Mouse (Mus musculus): ENCODE results near the gene Bcas2. TPM values are rescaled to one million over a fixed set of nuclear protein-coding genes. Genes with fewer than 3 reads are reported as not detected.
"Not testable (repeated sequence)": the region's sequence is repeated elsewhere in the genome, so short reads cannot be mapped to it uniquely, and the experiment has no call there.

The Bcas2 gene
- polyA plus RNA-seq, 1 experiment from 2014 or later: 261 TPM

DNA sequence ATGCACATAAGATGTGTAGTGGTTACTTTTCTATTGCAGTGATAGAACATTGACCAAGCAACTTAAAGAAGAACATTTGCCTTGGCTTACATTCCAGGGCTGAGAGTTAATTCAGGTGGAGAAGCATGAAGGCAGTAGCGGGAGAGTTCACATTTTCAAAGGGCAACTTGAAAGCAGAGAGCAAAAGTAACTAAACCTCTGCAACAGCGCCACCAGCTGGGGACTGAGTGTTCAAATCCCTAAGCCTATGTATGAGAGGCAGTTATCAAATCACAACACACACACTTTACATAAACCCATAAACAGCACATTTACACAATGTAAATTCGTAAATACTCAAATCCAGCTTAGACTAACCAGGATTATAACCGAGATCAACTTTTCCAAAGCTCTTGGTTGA lies 1.7 kb upstream of the Bcas2 start:
- Histone ChIP-seq H3K27me3 (no peaks in the 10 kb centered on the region), H3K4me3 (replicated peaks) (no peak overlapping the region), H3K36me3 (peaks cover 15% of the 10 kb centered on the region), H3K9ac (replicated peaks) (no peak overlapping the region), H3K4me1 (replicated peaks) (peaks cover 11% of the 10 kb centered on the region), H3K9me3 (no peaks in the 10 kb centered on the region), H3K4me2 (no peak overlapping the region), H3K27ac (no peak overlapping the region)
- ATAC-seq (ENCODE audit: insufficient number of reproducible peaks, insufficient read depth, low FRiP score, low TSS enrichment, low read depth): no peak
- 18% methylated on average over 4 of the region's 4 CpGs for WGBS

DNA sequence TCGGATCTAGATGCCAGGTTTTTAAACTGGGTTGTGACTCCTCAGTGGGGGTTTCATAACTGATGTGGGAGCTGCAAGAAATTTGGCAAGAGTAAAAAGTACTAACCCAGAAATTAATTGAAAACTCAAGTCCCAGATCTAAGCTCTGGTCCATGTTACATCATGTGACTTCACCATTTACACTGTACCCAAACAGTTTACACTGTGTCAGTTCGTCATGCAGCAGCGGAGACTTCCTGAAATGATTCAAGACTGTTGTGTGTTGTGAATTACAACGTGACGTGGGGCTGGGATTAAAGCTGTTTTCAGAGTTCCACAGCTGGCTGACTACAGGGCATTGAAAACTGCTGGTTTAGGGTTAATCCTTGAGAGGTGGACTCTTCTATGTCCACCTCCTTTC lies 1.2 kb downstream of the Bcas2 start:
- WGBS: 61% methylated on average over 5 of the region's 5 CpGs
- Histone ChIP-seq H3K9ac (replicated peaks) (peak overlapping the region; percentile 85), H3K36me3 (peaks cover 41% of the 10 kb centered on the region), H3K9me3 (no peaks in the 10 kb centered on the region), H3K27ac (no peak overlapping the region), H3K4me1 (replicated peaks) (peaks cover 11% of the 10 kb centered on the region), H3K4me3 (replicated peaks) (peak overlapping the region; percentile 83), H3K27me3 (no peaks in the 10 kb centered on the region), H3K4me2 (peak overlapping the region; percentile 67)
- ATAC-seq (ENCODE audit: insufficient number of reproducible peaks, insufficient read depth, low FRiP score, low TSS enrichment, low read depth): no peak

DNA sequence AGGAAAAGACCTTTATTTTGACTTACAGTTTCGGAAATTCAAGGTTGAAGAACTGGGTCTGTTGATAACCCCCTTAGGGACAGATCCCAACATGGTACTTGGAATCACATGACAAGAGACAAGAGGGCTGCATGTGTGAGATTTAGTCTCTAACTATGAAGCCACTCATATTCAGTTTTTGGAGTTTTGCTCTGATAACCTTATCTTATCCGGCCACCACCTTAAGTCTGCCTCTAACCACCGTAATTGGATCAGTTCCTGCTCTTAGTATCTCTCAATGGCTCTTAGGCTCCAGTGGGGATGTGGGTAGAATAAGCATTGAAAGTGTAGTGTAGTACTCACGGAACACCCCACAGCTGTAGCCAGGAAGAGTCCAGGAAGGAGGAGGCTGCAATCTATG lies 5.3 kb downstream of the Bcas2 start:
- Histone ChIP-seq H3K4me3 (replicated peaks) (no peak overlapping the region), H3K4me2 (no peak overlapping the region), H3K27me3 (no peaks in the 10 kb centered on the region), H3K4me1 (replicated peaks) (peaks cover 7% of the 10 kb centered on the region), H3K9me3 (no peaks in the 10 kb centered on the region), H3K27ac (no peak overlapping the region), H3K36me3 (peaks cover 60% of the 10 kb centered on the region), H3K9ac (replicated peaks) (no peak overlapping the region)
- WGBS: 92% methylated on average over 4 of the region's 4 CpGs
- ATAC-seq (ENCODE audit: insufficient number of reproducible peaks, insufficient read depth, low FRiP score, low TSS enrichment, low read depth): no peak

DNA sequence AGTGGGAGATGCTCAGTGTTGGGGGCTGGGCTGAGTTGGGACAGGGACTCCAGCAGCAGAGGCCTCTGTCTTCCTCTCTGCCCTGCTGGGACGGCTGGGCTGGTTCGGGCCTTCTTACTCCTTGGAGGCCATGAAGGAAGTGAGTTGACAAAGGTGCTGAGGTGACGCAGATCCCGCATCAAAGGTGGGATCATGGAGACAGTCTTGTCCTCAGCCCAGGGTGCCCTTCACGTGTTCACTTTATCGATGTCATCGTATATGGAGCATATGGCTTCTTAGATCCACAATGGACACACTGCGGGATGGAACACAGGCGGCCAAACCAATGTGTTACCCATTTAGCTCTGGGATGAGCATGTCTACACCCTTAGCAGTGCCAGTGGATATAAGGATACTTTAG lies 8.1 kb downstream of the Bcas2 start:
- Histone ChIP-seq H3K4me1 (replicated peaks) (no peaks in the 10 kb centered on the region), H3K27ac (no peak overlapping the region), H3K4me3 (replicated peaks) (no peak overlapping the region), H3K27me3 (no peaks in the 10 kb centered on the region), H3K4me2 (no peak overlapping the region), H3K9me3 (no peaks in the 10 kb centered on the region), H3K36me3 (peaks cover 47% of the 10 kb centered on the region), H3K9ac (replicated peaks) (no peak overlapping the region)
- no peak for ATAC-seq (ENCODE audit: insufficient number of reproducible peaks, insufficient read depth, low FRiP score, low TSS enrichment, low read depth)
- 95% methylated on average over 9 of the region's 9 CpGs for WGBS

DNA sequence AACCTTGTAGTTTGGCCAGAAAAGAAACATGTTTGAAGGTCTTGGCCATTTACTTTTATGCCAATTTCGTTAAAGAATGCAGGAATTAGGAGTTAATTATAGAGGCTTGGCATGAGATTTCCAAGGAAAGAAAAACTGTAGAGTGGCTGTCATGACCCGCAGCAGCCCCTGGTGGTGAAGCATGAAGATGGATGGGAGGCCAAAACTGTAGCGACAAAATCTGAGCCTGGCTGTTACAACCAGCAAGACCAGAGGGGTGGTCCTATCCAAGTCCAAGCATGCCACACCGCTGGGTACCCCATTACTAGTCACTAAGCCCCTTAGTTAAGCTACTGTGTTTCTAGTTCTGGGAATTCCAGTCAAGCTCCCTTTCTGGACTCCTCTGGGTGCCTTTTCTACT lies 9.7 kb downstream of the Bcas2 start:
- Histone ChIP-seq H3K4me2 (no peak overlapping the region), H3K4me1 (replicated peaks) (no peaks in the 10 kb centered on the region), H3K4me3 (replicated peaks) (no peak overlapping the region), H3K27ac (no peak overlapping the region), H3K9ac (replicated peaks) (no peak overlapping the region), H3K27me3 (no peaks in the 10 kb centered on the region), H3K9me3 (no peaks in the 10 kb centered on the region), H3K36me3 (peaks cover 33% of the 10 kb centered on the region)
- ATAC-seq (ENCODE audit: insufficient number of reproducible peaks, insufficient read depth, low FRiP score, low TSS enrichment, low read depth): no peak
- 56% methylated on average over 4 of the region's 4 CpGs for WGBS

DNA sequence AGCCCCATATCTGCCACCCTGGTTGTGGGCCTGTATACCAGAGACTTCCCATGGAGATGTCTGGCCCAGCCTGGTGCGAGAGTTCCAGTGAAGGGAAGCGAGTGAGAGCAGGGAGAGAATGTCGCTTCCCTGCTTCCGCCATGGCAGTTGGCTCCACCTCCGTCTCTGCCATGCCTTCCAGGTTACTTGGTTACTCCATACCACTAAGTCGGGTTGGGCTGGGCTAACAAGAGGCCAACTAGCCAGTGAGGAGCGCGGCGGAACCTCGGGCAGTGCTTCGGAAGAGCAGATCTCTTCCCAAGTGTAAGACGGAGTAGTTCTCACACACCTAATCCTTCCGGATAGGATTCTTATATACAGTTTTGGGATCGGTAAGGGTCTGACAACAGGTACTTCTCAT lies 11.4 kb downstream of the Bcas2 start:
- Histone ChIP-seq H3K9ac (replicated peaks) (no peak overlapping the region), H3K36me3 (peaks cover 17% of the 10 kb centered on the region), H3K4me3 (replicated peaks) (no peak overlapping the region), H3K9me3 (no peaks in the 10 kb centered on the region), H3K27me3 (no peaks in the 10 kb centered on the region), H3K4me1 (replicated peaks) (no peaks in the 10 kb centered on the region), H3K27ac (no peak overlapping the region), H3K4me2 (no peak overlapping the region)
- ATAC-seq (ENCODE audit: insufficient number of reproducible peaks, insufficient read depth, low FRiP score, low TSS enrichment, low read depth): no peak
- 83% methylated on average over 14 of the region's 14 CpGs for WGBS

DNA sequence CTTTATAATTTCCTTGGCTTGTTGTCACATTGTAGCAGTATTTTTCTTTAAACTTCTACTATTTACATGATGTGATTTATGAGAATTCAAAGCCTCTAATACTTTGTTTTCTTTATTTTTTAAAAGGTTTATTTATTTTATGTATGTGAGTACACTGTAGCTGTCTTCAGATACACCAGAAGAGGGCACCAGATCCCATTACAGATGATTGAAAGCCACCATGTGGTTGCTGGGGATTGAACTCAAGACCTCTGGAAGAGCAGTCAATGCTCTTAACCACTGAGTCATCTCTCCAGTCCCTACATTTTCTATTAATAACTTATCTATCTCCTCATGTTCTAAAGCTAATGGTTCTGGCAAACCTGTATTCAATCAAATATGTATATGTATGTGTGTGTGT lies 13.0 kb downstream of the Bcas2 start:
- H3K27ac ChIP-seq; ATAC-seq (ENCODE audit: insufficient number of reproducible peaks, insufficient read depth, low FRiP score, low TSS enrichment, low read depth); H3K9me3 ChIP-seq: not testable (repeated sequence)

DNA sequence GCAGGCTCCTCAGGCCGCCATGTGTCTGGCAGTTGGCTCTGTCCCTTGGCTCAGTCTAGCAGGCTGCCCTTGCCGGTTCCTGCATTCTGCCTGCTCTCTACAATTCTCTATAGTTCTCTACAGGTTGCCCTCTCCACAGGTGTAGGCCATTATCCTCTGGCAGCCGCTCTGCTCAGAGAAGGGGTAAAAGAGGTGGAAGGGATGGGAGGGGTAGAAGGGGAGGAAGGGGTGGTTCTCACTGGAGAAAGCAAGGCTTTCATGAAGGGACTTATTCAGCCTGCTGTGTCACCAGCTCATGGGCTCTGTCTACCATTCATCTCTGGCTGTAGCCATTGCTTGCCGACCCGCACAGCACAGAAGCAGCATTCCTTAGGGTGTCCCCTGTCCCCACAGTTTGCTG lies 17.0 kb downstream of the Bcas2 start:
- peaks cover 6% of the 10 kb centered on the region for H3K9me3 ChIP-seq
- H3K9ac ChIP-seq (replicated peaks): no peak overlapping the region
- ATAC-seq (ENCODE audit: insufficient number of reproducible peaks, insufficient read depth, low FRiP score, low TSS enrichment, low read depth): peak; percentile 47; the same call in 1 of the 2 replicates
- H3K27ac ChIP-seq: 0 out of 2 replicates have a peak overlapping the region, but pooled peaks have one; percentile 42
- no peak overlapping the region for H3K4me2 ChIP-seq
- H3K4me1 ChIP-seq (replicated peaks): 0 out of 2 replicates have a peak, but pooled peaks cover 4% of the 10 kb centered on the region
- no peaks in the 10 kb centered on the region for H3K27me3 ChIP-seq
- 51% methylated on average over 5 of the region's 5 CpGs for WGBS
- no peak overlapping the region for H3K4me3 ChIP-seq (replicated peaks)
- H3K36me3 ChIP-seq: no peaks in the 10 kb centered on the region

More for the DNA sequence above, 13.0 kb downstream of the Bcas2 start:
- H3K4me3 ChIP-seq (replicated peaks); H3K9ac ChIP-seq (replicated peaks); H3K27me3 ChIP-seq; H3K36me3 ChIP-seq; H3K4me1 ChIP-seq (replicated peaks); H3K4me2 ChIP-seq: not testable (repeated sequence)

DNA sequence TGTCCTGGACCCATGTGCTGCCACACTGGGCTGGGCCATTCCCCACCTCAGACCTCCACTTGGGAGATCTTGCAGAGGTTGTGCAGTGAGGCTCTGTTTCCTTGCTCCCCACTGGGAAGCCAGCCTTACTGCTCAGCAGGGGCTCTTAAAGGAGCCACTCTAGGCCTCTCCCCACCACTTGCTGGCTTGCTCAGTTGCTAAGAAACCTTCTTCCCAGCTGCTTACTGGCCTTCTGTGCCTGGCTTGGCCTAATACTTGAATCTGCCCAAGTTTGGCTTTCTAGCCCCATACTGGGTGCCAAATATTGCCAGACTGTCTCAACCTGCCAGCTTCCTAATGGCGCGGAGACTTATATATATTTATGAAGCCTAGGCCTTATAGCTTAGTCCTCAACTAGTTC lies 17.4 kb downstream of the Bcas2 start:
- H3K4me1 ChIP-seq (replicated peaks): 0 out of 2 replicates have a peak, but pooled peaks cover 4% of the 10 kb centered on the region
- H3K27me3 ChIP-seq: no peaks in the 10 kb centered on the region
- no peaks in the 10 kb centered on the region for H3K36me3 ChIP-seq
- H3K4me3 ChIP-seq (replicated peaks): no peak overlapping the region
- H3K4me2 ChIP-seq: no peak overlapping the region
- peaks cover 6% of the 10 kb centered on the region for H3K9me3 ChIP-seq
- no peak overlapping the region for H3K9ac ChIP-seq (replicated peaks)
- no peak overlapping the region for H3K27ac ChIP-seq
- 92% methylated on average over 2 of the region's 2 CpGs for whole genome bisulfite sequencing
- ATAC-seq (ENCODE audit: insufficient number of reproducible peaks, insufficient read depth, low FRiP score, low TSS enrichment, low read depth): no peak

DNA sequence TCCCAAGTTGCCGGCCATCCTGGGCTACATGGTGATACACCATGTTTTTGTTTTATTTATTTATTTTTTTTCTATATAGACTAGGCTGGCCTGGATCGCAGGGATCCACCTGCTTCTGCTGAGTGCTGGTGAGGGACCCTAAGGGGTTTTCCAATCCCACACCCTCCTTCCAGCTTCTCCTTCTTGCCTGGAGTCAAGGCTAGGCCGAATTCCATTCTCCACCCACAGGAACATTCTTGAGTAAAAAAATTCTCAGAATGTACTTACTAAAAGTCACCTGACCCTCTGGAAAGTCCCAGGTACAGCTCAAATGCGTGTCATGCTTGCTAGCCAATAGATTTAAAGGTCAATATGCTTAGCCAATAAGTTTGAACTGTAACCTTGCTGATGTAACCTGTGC lies 20.7 kb downstream of the Bcas2 start:
- Histone ChIP-seq H3K9me3 (peaks cover 6% of the 10 kb centered on the region), H3K36me3 (no peaks in the 10 kb centered on the region), H3K27ac (no peak overlapping the region), H3K9ac (replicated peaks) (no peak overlapping the region), H3K4me3 (replicated peaks) (no peak overlapping the region), H3K27me3 (no peaks in the 10 kb centered on the region), H3K4me2 (no peak overlapping the region), H3K4me1 (replicated peaks) (0 out of 2 replicates have a peak, but pooled peaks cover 4% of the 10 kb centered on the region)
- 88% methylated on average over 4 of the region's 4 CpGs for WGBS
- no peak for ATAC-seq (ENCODE audit: insufficient number of reproducible peaks, insufficient read depth, low FRiP score, low TSS enrichment, low read depth)

DNA sequence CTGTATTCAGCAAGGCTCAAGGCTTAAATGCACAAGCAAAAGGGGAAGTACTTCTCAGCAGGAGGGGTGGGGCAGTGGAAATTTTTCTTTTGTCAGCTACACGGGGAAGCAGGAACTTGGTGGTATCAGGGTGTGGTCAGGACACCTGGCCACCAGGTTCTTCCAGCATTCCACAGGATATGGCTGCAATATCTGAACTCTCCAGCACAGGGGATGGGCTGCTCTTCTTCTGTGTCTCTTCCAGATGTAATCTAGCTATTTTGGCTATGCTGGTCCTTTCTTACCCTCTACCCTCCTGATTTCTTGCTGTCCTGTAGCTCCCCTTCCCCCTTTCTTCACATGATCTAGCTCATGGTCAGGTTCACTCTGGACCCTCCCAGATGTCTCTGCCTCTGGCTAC lies 21.7 kb downstream of the Bcas2 start:
- H3K4me3 ChIP-seq (replicated peaks): no peak overlapping the region
- H3K4me2 ChIP-seq: no peak overlapping the region
- no peak overlapping the region for H3K9ac ChIP-seq (replicated peaks)
- H3K9me3 ChIP-seq: peaks cover 6% of the 10 kb centered on the region
- no peaks in the 10 kb centered on the region for H3K27me3 ChIP-seq
- no peak for ATAC-seq (ENCODE audit: insufficient number of reproducible peaks, insufficient read depth, low FRiP score, low TSS enrichment, low read depth)
- 0 out of 2 replicates have a peak, but pooled peaks cover 4% of the 10 kb centered on the region for H3K4me1 ChIP-seq (replicated peaks)
- no peak overlapping the region for H3K27ac ChIP-seq
- WGBS: 73% methylated on average over 1 of the region's 1 CpGs
- H3K36me3 ChIP-seq: no peaks in the 10 kb centered on the region

DNA sequence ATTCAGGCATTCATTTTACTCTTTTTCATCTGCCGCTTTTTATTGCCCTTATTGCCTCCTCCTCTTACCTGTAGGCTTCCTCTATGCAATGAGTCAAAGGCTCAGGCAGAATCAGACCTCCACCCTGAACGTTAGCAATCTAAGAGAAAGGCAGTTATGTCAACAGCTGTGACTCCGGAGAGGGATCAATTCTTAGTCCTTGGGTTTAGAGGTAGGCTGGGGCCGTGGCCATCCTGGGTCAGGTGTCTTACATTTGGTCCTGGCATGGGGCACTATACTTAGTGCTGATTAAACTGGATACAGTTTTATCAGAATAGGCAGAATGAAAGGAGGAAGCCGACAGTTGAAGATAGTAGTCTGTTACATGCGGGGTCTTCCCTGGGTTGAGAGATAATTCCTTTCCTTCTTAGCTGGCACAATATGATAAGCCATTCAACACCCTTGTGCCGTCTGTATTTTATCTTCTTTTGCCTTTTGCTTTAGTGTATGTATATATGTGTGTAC lies 24.9 kb downstream of the Bcas2 start:
- H3K9me3 ChIP-seq: peaks cover 14% of the 10 kb centered on the region
- WGBS: 71% methylated on average over 7 of the region's 7 CpGs
- H3K4me3 ChIP-seq (replicated peaks): no peak overlapping the region
- peaks cover 11% of the 10 kb centered on the region for H3K4me1 ChIP-seq (replicated peaks)
- H3K4me2 ChIP-seq: no peak overlapping the region
- no peak for ATAC-seq (ENCODE audit: insufficient number of reproducible peaks, insufficient read depth, low FRiP score, low TSS enrichment, low read depth)
- H3K36me3 ChIP-seq: no peaks in the 10 kb centered on the region
- H3K27ac ChIP-seq: no peak overlapping the region
- H3K9ac ChIP-seq (replicated peaks): no peak overlapping the region
- H3K27me3 ChIP-seq: no peaks in the 10 kb centered on the region

All from limb, embryonic 12.5 days (tissue).